Mouse (Mus musculus) liver, embryonic 14.5 days (tissue): ENCODE data around the gene Prkcq. TPM values are rescaled to one million over a fixed set of nuclear protein-coding genes. Genes with fewer than 3 reads are reported as not detected.
A peak's percentile ranks its signal among the peaks of the same experiment; 100 is the strongest.

ENCODE experiments used
- ATAC-seq: fragments of 200-750 bp; cut with Nextera tagmentation; 2 replicates; pipeline ENCODE4 v1.8.0; 2017; ENCODE audit warnings: moderate number of reproducible peaks, mild to moderate bottlenecking, moderate library complexity; ENCODE audit not compliant: insufficient read depth
- DNase-seq, 3 experiments: peaks; one replicate each; pipeline ENCODE4 v3.0.0-alpha.2; 2012 to 2013; ENCODE audit warnings: low read depth in 3 of 3, low spot score in 3 of 3
- H3K27ac ChIP-seq: fragments of 300-500 bp; sonication (generic); 2 replicates; pipeline ENCODE4 v1.5.1; 2014; ENCODE audit warnings: moderate library complexity, mild to moderate bottlenecking, control low read depth, inconsistent platforms
- H3K27me3 ChIP-seq: fragments of 300-500 bp; sonication (generic); 2 replicates; pipeline ENCODE4 v1.6.1; 2014; ENCODE audit warnings: mild to moderate bottlenecking, low read length, moderate library complexity; ENCODE audit not compliant: control insufficient read depth, insufficient read depth
- H3K36me3 ChIP-seq: fragments of 300-500 bp; sonication (generic); replicated peaks from 2 replicates; pipeline ENCODE4 v1.6.1; 2014; ENCODE audit warnings: low read depth; ENCODE audit not compliant: control insufficient read depth, insufficient read depth
- H3K4me1 ChIP-seq, 2 experiments: fragments of 200-500 bp in 1 of 2; fragments of 300-500 bp in 1 of 2; sonication (generic) in 1 of 2; replicated peaks; 2 replicates each; pipeline ENCODE4 v1.6.1; 2012 to 2014; ENCODE audit warnings: antibody characterized with exemption in 1 of 2, inconsistent platforms in 1 of 2, low read length in 1 of 2; ENCODE audit not compliant: control insufficient read depth in 2 of 2, insufficient read depth in 2 of 2
- H3K4me2 ChIP-seq: fragments of 300-500 bp; sonication (generic); 2 replicates; pipeline ENCODE4 v1.6.1; 2014; ENCODE audit warnings: low read depth, mild to moderate bottlenecking, control low read depth, moderate library complexity
- H3K4me3 ChIP-seq, 2 experiments: fragments of 200-500 bp in 1 of 2; fragments of 300-500 bp in 1 of 2; sonication (generic) in 1 of 2; 2 replicates each; pipeline ENCODE4 v1.5.1; 2012 to 2014; ENCODE audit warnings: low read depth in 2 of 2, low read length in 2 of 2, mild to moderate bottlenecking in 2 of 2, control low read depth in 1 of 2, inconsistent platforms in 1 of 2, moderate library complexity in 1 of 2; ENCODE audit not compliant: insufficient read depth in 1 of 2
- H3K9ac ChIP-seq: fragments of 300-500 bp; sonication (generic); replicated peaks from 2 replicates; pipeline ENCODE4 v1.6.1; 2014; ENCODE audit warnings: mild to moderate bottlenecking, control low read depth, moderate library complexity
- H3K9me3 ChIP-seq: fragments of 300-500 bp; sonication (generic); 2 replicates; pipeline ENCODE4 v1.6.1; 2016; ENCODE audit warnings: low read length, mixed read lengths; ENCODE audit not compliant: control insufficient read depth
- CTCF ChIP-seq: IDR thresholded peaks from 2 replicates; pipeline ENCODE4 v1.5.1; 2016; ENCODE audit warnings: antibody characterized with exemption, low read depth, control low read depth
- EP300 ChIP-seq: IDR thresholded peaks from 2 replicates; pipeline ENCODE4 v1.6.1; 2016; ENCODE audit warnings: antibody characterized with exemption, low read depth
- WGBS: fragments of 180-500 bp; shearing (Covaris S2); extraction: QIAGEN DNeasy Blood & Tissue Kit; methylation state at CpG from one replicate; pipeline ENCODE4 v1.1.7; 2014; ENCODE audit not compliant: insufficient replicate concordance; 5-methylcytosine and 5-hydroxymethylcytosine counted together
- polyA plus RNA-seq, 2 experiments: library from polyadenylated mRNA; depleted of rRNA in 1 of 2; stranded (reverse) in 1 of 2; unstranded in 1 of 2; fragments of >200 nt; fragmentation: Nextera tagmentation in 1 of 2; extraction: Ambion mirVana in 1 of 2; gene quantifications; 2 replicates each; pipeline versions ENCODE4 v1.2.1 to v1.2.3; 2012 to 2014

Gene Prkcq
- polyA plus RNA-seq, 2 experiments = 2.1 to 3.4 TPM

GRCm38 (mm10) chr2:11287834-11288530 is 116.1 kb downstream of the Prkcq start:
- Histone ChIP-seq H3K4me2 (no peak overlapping the region), H3K36me3 (no peaks in the 10 kb centered on the region), H3K27ac (no peak overlapping the region), H3K27me3 (no peaks in the 10 kb centered on the region), H3K9ac (no peak overlapping the region), H3K4me1 (no peaks in the 10 kb centered on the region), H3K4me3 (no peak overlapping the region), H3K9me3 (no peaks in the 10 kb centered on the region)
- DNase-seq = no peak
- TF ChIP-seq EP300 (no peak), CTCF (no peak)
- 68% methylated on average over 18 of the region's 18 CpGs for WGBS
- no peak for ATAC-seq

GRCm38 (mm10) chr2:11288531-11288846 is 116.6 kb downstream of the Prkcq start:
- H3K4me1 ChIP-seq = no peaks in the 10 kb centered on the region
- H3K27ac ChIP-seq = no peak overlapping the region
- H3K36me3 ChIP-seq = no peaks in the 10 kb centered on the region
- no peaks in the 10 kb centered on the region for H3K27me3 ChIP-seq
- peak; percentile 96 for TF ChIP-seq CTCF
- TF ChIP-seq EP300 = no peak
- H3K4me2 ChIP-seq = no peak overlapping the region
- ATAC-seq (no peak), DNase-seq (peak; percentile 23 to 27 (median 24))
- no peaks in the 10 kb centered on the region for H3K9me3 ChIP-seq
- no peak overlapping the region for H3K9ac ChIP-seq
- WGBS = 6% methylated on average over 7 of the region's 7 CpGs
- H3K4me3 ChIP-seq = no peak overlapping the region

- no peak for ATAC-seq
- Histone ChIP-seq H3K9me3 (no peaks in the 10 kb centered on the region), H3K4me3 (no peak overlapping the region), H3K4me1 (no peaks in the 10 kb centered on the region), H3K27ac (no peak overlapping the region), H3K36me3 (no peaks in the 10 kb centered on the region), H3K4me2 (no peak overlapping the region), H3K9ac (no peak overlapping the region), H3K27me3 (no peaks in the 10 kb centered on the region)
- no peak for DNase-seq
- 64% methylated on average over 6 of the region's 6 CpGs for WGBS
- TF ChIP-seq EP300 (no peak), CTCF (no peak)
Observed at GRCm38 (mm10) chr2:11290931-11291330, 119.0 kb downstream of the Prkcq start.

GRCm38 (mm10) chr2:11291570-11292405 is 119.9 kb downstream of the Prkcq start:
- H3K4me1 ChIP-seq = no peaks in the 10 kb centered on the region
- DNase-seq (no peak), ATAC-seq (no peak)
- no peaks in the 10 kb centered on the region for H3K36me3 ChIP-seq
- no peaks in the 10 kb centered on the region for H3K27me3 ChIP-seq
- H3K4me2 ChIP-seq = no peak overlapping the region
- H3K27ac ChIP-seq = no peak overlapping the region
- no peaks in the 10 kb centered on the region for H3K9me3 ChIP-seq
- WGBS = 62% methylated on average over 9 of the region's 9 CpGs
- no peak overlapping the region for H3K9ac ChIP-seq
- no peak overlapping the region for H3K4me3 ChIP-seq
- TF ChIP-seq EP300 (no peak), CTCF (no peak)

GRCm38 (mm10) chr2:11293144-11293543 is 121.2 kb downstream of the Prkcq start:
- WGBS = 67% methylated on average over 13 of the region's 13 CpGs
- no peak for TF ChIP-seq CTCF
- TF ChIP-seq EP300 = no peak

More at GRCm38 (mm10) chr2:11293144-11293543, 121.2 kb downstream of the Prkcq start:
- ATAC-seq = no peak
- no peaks in the 10 kb centered on the region for H3K4me1 ChIP-seq
- DNase-seq = no peak
- no peaks in the 10 kb centered on the region for H3K36me3 ChIP-seq
- H3K4me3 ChIP-seq = no peak overlapping the region
- no peak overlapping the region for H3K9ac ChIP-seq
- no peak overlapping the region for H3K4me2 ChIP-seq
- H3K27ac ChIP-seq = no peak overlapping the region
- no peaks in the 10 kb centered on the region for H3K27me3 ChIP-seq
- H3K9me3 ChIP-seq = no peaks in the 10 kb centered on the region
